Mouse (Mus musculus) heart, postnatal 0 days (tissue): Measurements from ENCODE around the gene Aldh18a1. TPM values are rescaled to one million over a fixed set of nuclear protein-coding genes. Genes with fewer than 3 reads are reported as not detected.
"Not testable (repeated sequence)": the region's sequence is repeated elsewhere in the genome, so short reads cannot be mapped to it uniquely, and the experiment has no call there.

Experiments
- ATAC-seq: fragments of 200-750 bp; cut with Nextera tagmentation; 2 replicates; pipeline ENCODE4 v1.8.0; 2017; ENCODE audit warnings: low read depth, moderate number of reproducible peaks, moderate library complexity; ENCODE audit not compliant: insufficient read depth
- DNase-seq: peaks from one replicate; pipeline ENCODE4 v3.0.0-alpha.2; 2016; ENCODE audit warnings: low spot score
- H3K27ac ChIP-seq: fragments of 300-500 bp; sonication (generic); 2 replicates; pipeline ENCODE4 v1.5.1; 2014; ENCODE audit warnings: low read depth, mild to moderate bottlenecking
- H3K27me3 ChIP-seq: fragments of 300-500 bp; sonication (generic); 2 replicates; pipeline ENCODE4 v1.6.1; 2014; ENCODE audit warnings: low read length, mixed read lengths; ENCODE audit not compliant: control insufficient read depth, insufficient read depth
- H3K36me3 ChIP-seq: fragments of 300-500 bp; sonication (generic); replicated peaks from 2 replicates; pipeline ENCODE4 v1.6.1; 2014; ENCODE audit warnings: low read length, mixed read lengths; ENCODE audit not compliant: control insufficient read depth, insufficient read depth
- H3K4me1 ChIP-seq: fragments of 300-500 bp; sonication (generic); 2 replicates; pipeline ENCODE4 v1.6.1; 2014; ENCODE audit warnings: antibody characterized with exemption; ENCODE audit not compliant: control insufficient read depth, insufficient read depth
- H3K4me2 ChIP-seq: fragments of 300-500 bp; sonication (generic); 2 replicates; pipeline ENCODE4 v1.6.1; 2014; ENCODE audit warnings: low read depth, mild to moderate bottlenecking, low read length, moderate library complexity
- H3K4me3 ChIP-seq: fragments of 300-500 bp; sonication (generic); 2 replicates; pipeline ENCODE4 v1.5.1; 2014; ENCODE audit warnings: low read depth, low read length
- H3K9ac ChIP-seq: fragments of 300-500 bp; sonication (generic); replicated peaks from 2 replicates; pipeline ENCODE4 v1.6.1; 2014; ENCODE audit warnings: low read depth, low read length, mixed read lengths
- H3K9me3 ChIP-seq: fragments of 300-500 bp; sonication (generic); replicated peaks from 2 replicates; pipeline ENCODE4 v1.6.1; 2016; ENCODE audit warnings: low read length; ENCODE audit not compliant: control insufficient read depth
- CTCF ChIP-seq: IDR thresholded peaks from 2 replicates; pipeline ENCODE4 v1.5.1; 2016; ENCODE audit warnings: antibody characterized with exemption, control low read depth, low read depth
- EP300 ChIP-seq: IDR thresholded peaks from 2 replicates; pipeline ENCODE4 v1.6.1; 2016; ENCODE audit warnings: antibody characterized with exemption, low read depth
- WGBS: fragments of 180-500 bp; shearing (Covaris S2); extraction: QIAGEN DNeasy Blood & Tissue Kit; methylation state at CpG from one replicate; pipeline ENCODE4 v1.1.7; 2014; 5-methylcytosine and 5-hydroxymethylcytosine counted together
- polyA plus RNA-seq: library from polyadenylated mRNA; unstranded; fragments of >200 nt; fragmentation: Nextera tagmentation; extraction: Ambion mirVana; gene quantifications from 2 replicates; pipeline ENCODE4 v1.2.1, GENCODE M21; 2015
- total RNA-seq: library from RNA; depleted of rRNA; stranded (reverse); fragments of >200 nt; gene quantifications from 2 replicates; pipeline ENCODE4 v1.2.3, GENCODE M21; 2014; ENCODE audit warnings: low replicate concordance

Gene Aldh18a1
- total and polyA plus RNA-seq, 2 experiments from 2014 or later = 20.9 to 41.3 TPM

GRCm38 (mm10) chr19:40614811-40615210 is 26.5 kb upstream of the Aldh18a1 start:
- no peak for TF ChIP-seq CTCF
- TF ChIP-seq EP300 = no peak

DNA sequence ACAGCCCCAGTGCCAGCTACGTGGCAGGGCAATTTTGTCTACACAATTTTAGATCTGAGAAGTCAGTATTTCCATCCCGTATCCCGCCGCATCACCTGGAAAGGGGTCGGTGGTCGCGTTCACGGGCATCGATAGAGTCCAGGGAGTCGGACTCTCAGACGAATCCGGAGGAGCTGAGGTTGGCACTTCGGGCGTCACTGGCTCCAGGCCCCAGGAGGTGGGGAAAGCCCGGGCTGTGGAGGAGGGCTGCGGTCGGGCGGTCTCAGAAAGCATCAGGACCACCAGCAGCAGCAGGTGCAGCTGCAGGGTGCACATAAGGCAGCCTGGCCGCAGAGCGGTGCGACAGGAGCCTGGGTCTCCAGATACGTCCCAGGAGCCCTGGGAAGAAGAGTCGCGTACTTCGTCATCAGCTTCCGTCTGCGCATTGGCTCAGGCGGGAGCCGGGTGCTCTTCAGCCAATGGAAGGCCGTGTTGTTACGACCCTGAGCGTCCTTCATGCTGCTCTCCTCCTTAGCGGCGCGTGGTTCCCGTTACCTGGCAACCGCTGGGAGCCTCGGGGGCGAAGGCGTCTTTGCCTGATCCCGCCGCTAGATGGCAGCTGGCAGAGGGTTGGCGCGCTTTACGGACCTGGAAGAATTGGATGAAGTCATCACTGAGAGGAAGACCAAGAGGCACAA is 23.7 kb upstream of the Aldh18a1 start, which contains the start of the genes Tctn3 and Entpd1:
Gene Tctn3, minus strand, starts transcription at position 404 of the 677 bp plus-strand sequence.
Gene Entpd1, plus strand, starts transcription at position 537 of the 677 bp plus-strand sequence.
- Histone ChIP-seq H3K4me1 (peaks cover 6% of the 10 kb centered on the region; the same call in 1 of the 2 replicates), H3K9ac (peak within 1 kb of the TSS; percentile 52), H3K4me2 (peak within 1 kb of the TSS; percentile 78), H3K4me3 (peak within 1 kb of the TSS; percentile 93), H3K27me3 (no peaks in the 10 kb centered on the region), H3K27ac (no peak within 1 kb of the TSS), H3K36me3 (peaks cover 25% of the 10 kb centered on the region), H3K9me3 (no peaks in the 10 kb centered on the region)
- ATAC-seq = peak; percentile 100
- WGBS = under 1% methylated on average over 45 of the region's 45 CpGs
- TF ChIP-seq CTCF (peak; percentile 99), EP300 (peak; percentile 27; the same call in 1 of the 2 replicates)
- DNase-seq = peak; percentile 99

More at GRCm38 (mm10) chr19:40614811-40615210, 26.5 kb upstream of the Aldh18a1 start:
- 52% methylated on average over 7 of the region's 7 CpGs for WGBS
- no peak for ATAC-seq
- H3K27ac ChIP-seq = no peak overlapping the region
- no peak overlapping the region for H3K9ac ChIP-seq
- H3K9me3 ChIP-seq = no peaks in the 10 kb centered on the region
- H3K27me3 ChIP-seq = no peaks in the 10 kb centered on the region
- peaks cover 6% of the 10 kb centered on the region; the same call in 1 of the 2 replicates for H3K4me1 ChIP-seq
- no peak overlapping the region for H3K4me3 ChIP-seq
- DNase-seq = no peak
- H3K36me3 ChIP-seq = no peaks in the 10 kb centered on the region
- no peak overlapping the region for H3K4me2 ChIP-seq

- no peak overlapping the region for H3K27ac ChIP-seq
- 71% methylated on average over 6 of the region's 6 CpGs for WGBS
- H3K9ac ChIP-seq = no peak overlapping the region
- H3K36me3 ChIP-seq = peaks cover 55% of the 10 kb centered on the region
- no peaks in the 10 kb centered on the region for H3K27me3 ChIP-seq
- H3K9me3 ChIP-seq = no peaks in the 10 kb centered on the region
- DNase-seq = no peak
- no peak overlapping the region for H3K4me3 ChIP-seq
- H3K4me1 ChIP-seq = peaks cover 6% of the 10 kb centered on the region; the same call in 1 of the 2 replicates
- no peak overlapping the region for H3K4me2 ChIP-seq
- no peak for TF ChIP-seq CTCF
- no peak for TF ChIP-seq EP300
- no peak for ATAC-seq
Observed at GRCm38 (mm10) chr19:40607676-40608075, 19.4 kb upstream of the Aldh18a1 start.

DNA sequence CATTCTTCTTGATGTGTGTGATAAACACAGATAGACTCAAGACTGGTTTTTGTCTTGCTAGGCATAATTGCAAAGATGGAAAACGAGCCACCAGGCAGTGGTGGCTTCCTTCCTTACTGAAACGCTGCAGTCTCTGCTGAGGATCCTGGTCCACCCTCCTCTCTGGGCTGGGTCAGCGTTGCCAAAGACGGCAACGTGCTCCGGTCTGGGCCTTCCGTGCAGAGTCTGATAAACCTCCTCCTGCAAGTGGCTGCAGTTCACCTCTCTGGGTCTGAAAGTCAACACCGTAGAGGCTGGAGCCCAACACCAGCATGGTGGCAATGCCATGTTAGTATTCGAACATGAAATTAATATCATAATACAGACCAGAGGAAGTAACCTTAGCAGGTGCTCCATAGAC is 16.9 kb upstream of the Aldh18a1 start:
- Histone ChIP-seq H3K9ac (no peak overlapping the region), H3K27me3 (no peaks in the 10 kb centered on the region), H3K36me3 (peaks cover 58% of the 10 kb centered on the region), H3K4me3 (no peak overlapping the region), H3K27ac (no peak overlapping the region), H3K4me1 (no peaks in the 10 kb centered on the region), H3K9me3 (no peaks in the 10 kb centered on the region), H3K4me2 (no peak overlapping the region)
- ATAC-seq (no peak), DNase-seq (no peak)
- 85% methylated on average over 9 of the region's 9 CpGs for WGBS
- TF ChIP-seq CTCF = no peak
- no peak for TF ChIP-seq EP300

GRCm38 (mm10) chr19:40601870-40602269 is 13.6 kb upstream of the Aldh18a1 start:
- DNase-seq = no peak
- no peaks in the 10 kb centered on the region for H3K27me3 ChIP-seq
- H3K4me2 ChIP-seq = no peak overlapping the region
- no peaks in the 10 kb centered on the region for H3K4me1 ChIP-seq
- no peaks in the 10 kb centered on the region for H3K9me3 ChIP-seq
- no peak overlapping the region for H3K27ac ChIP-seq
- no peak overlapping the region for H3K9ac ChIP-seq
- no peak overlapping the region for H3K4me3 ChIP-seq
- peaks cover 37% of the 10 kb centered on the region for H3K36me3 ChIP-seq
- no peak for ATAC-seq
- 74% methylated on average over 3 of the region's 3 CpGs for WGBS
- TF ChIP-seq EP300 (no peak), CTCF (no peak)

GRCm38 (mm10) chr19:40600846-40601245 is 12.6 kb upstream of the Aldh18a1 start:
- not testable (repeated sequence) for DNase-seq, ATAC-seq, H3K27ac ChIP-seq, H3K9ac ChIP-seq, H3K9me3 ChIP-seq, H3K27me3 ChIP-seq, H3K4me2 ChIP-seq, H3K4me1 ChIP-seq, H3K4me3 ChIP-seq
- peaks cover 32% of the 10 kb centered on the region for H3K36me3 ChIP-seq
- 92% methylated on average over 5 of the region's 5 CpGs for WGBS
